Mouse (Mus musculus) brain, embryonic 14.5 days (tissue): Measurements from ENCODE around the gene Dcun1d2.

Experiments used
- CTCF ChIP-seq: fragments of 200-500 bp; IDR thresholded peaks from 2 replicates; pipeline ENCODE4 v1.5.1; 2012; ENCODE audit warnings: inconsistent platforms, mild to moderate bottlenecking, moderate library complexity, borderline replicate concordance; ENCODE audit not compliant: insufficient read depth, insufficient read length; ENCODE audit errors: extremely low read depth
- POLR2A ChIP-seq: fragments of 200-500 bp; IDR thresholded peaks from 2 replicates; pipeline ENCODE4 v1.6.1; 2012; ENCODE audit warnings: mild to moderate bottlenecking, inconsistent platforms, borderline replicate concordance; ENCODE audit not compliant: poor library complexity, insufficient read depth, insufficient read length, severe bottlenecking; ENCODE audit errors: extremely low read depth

DNA sequence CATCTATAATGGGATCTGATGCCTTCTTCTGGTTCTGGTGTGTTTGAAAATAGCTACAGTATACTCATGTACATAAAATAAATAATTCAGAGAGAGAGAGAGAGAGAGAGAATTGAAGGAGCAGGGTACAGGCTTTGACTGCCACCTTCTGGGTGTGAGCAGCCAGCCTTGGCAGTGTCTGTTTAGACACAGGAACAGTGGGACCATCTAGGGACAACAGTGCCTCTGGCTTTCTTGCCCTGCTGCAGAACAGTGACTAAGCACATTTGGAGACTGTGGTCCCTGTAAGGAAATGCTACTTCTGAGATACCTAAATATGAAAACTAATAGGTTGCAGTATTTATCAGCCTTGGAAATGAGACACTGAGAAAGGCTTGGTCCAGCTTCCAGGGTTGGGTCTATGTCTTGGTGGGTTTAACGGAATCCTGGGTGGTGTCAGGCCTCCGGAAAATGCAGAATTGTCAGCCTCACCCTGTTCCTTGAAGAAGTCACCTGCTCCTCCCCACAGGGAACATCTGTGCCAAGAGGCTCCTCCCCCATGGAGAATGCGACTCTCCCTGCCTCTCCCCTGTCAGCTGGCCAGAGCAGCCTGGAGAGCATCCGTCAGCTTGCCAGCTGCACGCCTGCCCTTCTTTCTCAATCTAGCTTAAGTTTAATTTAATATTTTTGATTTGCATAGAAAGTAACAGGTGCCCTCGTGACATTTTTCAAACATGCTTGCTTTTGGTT, 79.1 kb downstream of the Dcun1d2 start:
- TF ChIP-seq CTCF (no peak; the same call in 1 of the 2 replicates), POLR2A (no peak)
